Mouse (Mus musculus): Measurements from ENCODE around the gene Rasgrf1.

GRCm38 (mm10) chr9:90041556-90041955 is 131.8 kb downstream of the Rasgrf1 start:
- no peak for TF ChIP-seq POLR2A (IDR thresholded peaks at IDR 0.05; ENCODE audit: low read depth, low read length)
- TF ChIP-seq CTCF (conservative IDR thresholded peaks at IDR 0.05; ENCODE audit: insufficient read depth, insufficient read length, low read depth, low read length): no peak

All from kidney, adult 2 months (tissue).